Mouse (Mus musculus) myocyte (in vitro differentiated cells): Measurements from ENCODE around the gene Ccdc71.

Source experiments
- E2F4 ChIP-seq: IDR thresholded peaks from one replicate; pipeline ENCODE4 v1.6.1; 2011; ENCODE audit warnings: mild to moderate bottlenecking, control low read depth, moderate library complexity; ENCODE audit not compliant: insufficient read depth
- MAX ChIP-seq: IDR thresholded peaks from one replicate; pipeline ENCODE4 v1.6.1; 2011; ENCODE audit warnings: low read depth, mild to moderate bottlenecking, control low read depth
- MYOG ChIP-seq, 3 experiments: IDR thresholded peaks; one replicate each; pipeline ENCODE4 v1.6.1; 2011; ENCODE audit warnings: control low read depth in 2 of 3, low read depth in 2 of 3, mild to moderate bottlenecking in 2 of 3; ENCODE audit not compliant: insufficient read length in 2 of 3, control insufficient read depth in 1 of 3, insufficient read depth in 1 of 3
- POLR2A ChIP-seq: IDR thresholded peaks from one replicate; pipeline ENCODE4 v1.6.1; 2011; ENCODE audit warnings: low read depth, mild to moderate bottlenecking, control low read depth, moderate library complexity; ENCODE audit not compliant: insufficient read length

DNA sequence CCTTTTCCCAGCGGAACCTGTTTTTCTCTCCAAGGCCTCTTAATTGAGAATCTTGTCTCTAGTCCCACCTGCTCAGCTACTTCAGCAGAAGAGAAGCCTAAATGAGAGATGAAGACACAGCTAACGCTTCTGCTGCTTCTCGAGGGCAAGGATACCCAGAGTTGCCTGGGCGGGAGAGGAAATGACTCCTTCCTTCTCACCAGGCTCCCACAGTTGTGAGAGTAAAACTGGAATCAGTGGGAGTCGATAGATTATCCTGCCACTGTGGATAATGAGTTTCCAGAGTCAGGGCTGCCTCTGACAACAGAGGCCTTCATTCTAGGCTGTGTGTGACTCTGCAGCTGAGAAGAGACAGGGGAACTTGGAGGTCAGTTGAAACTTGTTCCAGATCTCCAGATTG is 19.8 kb upstream of the Ccdc71 start:
- TF ChIP-seq MAX (no peak), E2F4 (no peak), POLR2A (no peak), MYOG (IDR thresholded peaks at IDR 0.05; ENCODE audit: control insufficient read depth in 1 of 3, insufficient read depth in 1 of 3, insufficient read length in 2 of 3, low read depth in 2 of 3) (no peak)
